Mouse (Mus musculus): ENCODE results near the gene Ppat.

Ppat gene

DNA sequence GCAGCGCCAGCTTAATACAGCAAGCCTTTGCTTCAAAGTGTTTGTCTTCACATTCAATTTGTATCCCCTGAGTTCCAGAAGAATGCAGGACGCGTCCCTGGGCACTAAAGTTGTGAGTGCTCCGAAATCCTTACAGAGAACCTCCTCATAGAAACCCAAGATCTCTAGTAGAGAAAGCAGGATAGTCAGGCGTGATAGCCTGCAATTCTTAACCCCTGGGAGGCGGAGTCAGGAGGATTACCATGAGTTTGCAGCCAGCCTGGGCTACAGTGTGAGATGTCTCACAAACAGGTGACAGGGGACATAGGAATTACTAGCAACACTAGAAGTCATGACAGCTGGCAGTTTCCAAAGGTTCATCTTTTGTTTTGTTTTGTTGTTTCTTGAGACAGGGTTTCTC is 81.8 kb downstream of the Ppat start:
- no peak for DNase-seq

DNA sequence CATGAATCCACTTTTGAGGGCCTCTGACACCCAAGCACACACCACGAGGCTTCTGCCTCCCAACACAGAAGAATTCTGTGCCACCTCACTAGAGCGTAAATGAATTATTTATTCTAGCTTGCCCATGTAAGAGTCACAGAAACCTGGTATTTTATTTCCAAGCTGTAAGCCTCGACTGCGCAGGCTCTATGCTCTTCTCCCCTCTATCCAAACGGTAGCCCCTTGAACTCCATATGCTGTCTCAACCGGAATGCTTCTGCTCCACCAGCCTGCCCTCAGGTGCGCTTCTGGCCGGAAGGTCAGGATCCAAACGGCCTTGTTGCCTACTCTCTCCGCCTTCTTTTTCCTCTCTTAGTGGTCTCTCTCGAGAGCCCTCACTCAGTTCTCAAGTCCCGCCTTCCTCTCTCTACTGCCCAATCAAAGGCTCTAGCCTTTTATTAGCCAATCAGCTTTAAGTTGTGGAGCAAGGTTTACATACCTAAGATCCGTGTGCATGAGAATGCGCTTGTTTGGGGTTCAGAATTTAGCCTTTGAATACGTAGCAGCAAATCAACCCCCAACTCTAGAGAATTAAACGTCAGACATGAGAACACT is 82.6 kb downstream of the Ppat start:
- DNase-seq: no peak

DNA sequence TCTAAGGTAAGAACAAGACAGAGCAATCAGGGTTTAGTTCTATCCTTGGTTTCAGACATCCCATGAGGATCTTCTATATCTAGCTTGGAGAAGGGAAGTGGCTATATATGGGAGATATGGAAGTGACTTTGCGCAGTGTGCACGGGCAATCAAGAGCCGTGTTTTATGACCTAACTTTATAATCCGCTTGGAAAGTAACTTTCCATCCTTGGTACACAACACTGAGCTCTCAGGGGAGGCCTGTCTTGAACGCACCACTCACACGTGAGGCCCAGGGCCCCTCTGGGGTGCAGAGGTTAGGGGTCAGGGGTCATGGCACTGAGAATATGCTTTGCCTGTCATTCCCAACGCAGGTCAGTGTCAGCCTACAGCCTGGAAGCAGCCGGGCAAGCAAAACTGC is 84.6 kb downstream of the Ppat start:
- no peak for DNase-seq

Measured in cerebellum, adult 11 months (tissue).